Mouse (Mus musculus) liver, embryonic 14.5 days (tissue): Measurements from ENCODE around the gene Fkbp15. TPM values are rescaled to one million over a fixed set of nuclear protein-coding genes. Genes with fewer than 3 reads are reported as not detected.
A peak's percentile ranks its signal among the peaks of the same experiment; 100 is the strongest.

Source experiments
- ATAC-seq: fragments of 200-750 bp; cut with Nextera tagmentation; 2 replicates; pipeline ENCODE4 v1.8.0; 2017; ENCODE audit warnings: moderate number of reproducible peaks, mild to moderate bottlenecking, moderate library complexity; ENCODE audit not compliant: insufficient read depth
- DNase-seq, 3 experiments: peaks; one replicate each; pipeline ENCODE4 v3.0.0-alpha.2; 2012 to 2013; ENCODE audit warnings: low read depth in 3 of 3, low spot score in 3 of 3
- H3K27ac ChIP-seq: fragments of 300-500 bp; sonication (generic); 2 replicates; pipeline ENCODE4 v1.5.1; 2014; ENCODE audit warnings: moderate library complexity, mild to moderate bottlenecking, control low read depth, inconsistent platforms
- H3K27me3 ChIP-seq: fragments of 300-500 bp; sonication (generic); 2 replicates; pipeline ENCODE4 v1.6.1; 2014; ENCODE audit warnings: mild to moderate bottlenecking, low read length, moderate library complexity; ENCODE audit not compliant: control insufficient read depth, insufficient read depth
- H3K36me3 ChIP-seq: fragments of 300-500 bp; sonication (generic); replicated peaks from 2 replicates; pipeline ENCODE4 v1.6.1; 2014; ENCODE audit warnings: low read depth; ENCODE audit not compliant: control insufficient read depth, insufficient read depth
- H3K4me1 ChIP-seq, 2 experiments: fragments of 200-500 bp in 1 of 2; fragments of 300-500 bp in 1 of 2; sonication (generic) in 1 of 2; replicated peaks; 2 replicates each; pipeline ENCODE4 v1.6.1; 2012 to 2014; ENCODE audit warnings: antibody characterized with exemption in 1 of 2, inconsistent platforms in 1 of 2, low read length in 1 of 2; ENCODE audit not compliant: control insufficient read depth in 2 of 2, insufficient read depth in 2 of 2
- H3K4me2 ChIP-seq: fragments of 300-500 bp; sonication (generic); 2 replicates; pipeline ENCODE4 v1.6.1; 2014; ENCODE audit warnings: low read depth, mild to moderate bottlenecking, control low read depth, moderate library complexity
- H3K4me3 ChIP-seq, 2 experiments: fragments of 200-500 bp in 1 of 2; fragments of 300-500 bp in 1 of 2; sonication (generic) in 1 of 2; 2 replicates each; pipeline ENCODE4 v1.5.1; 2012 to 2014; ENCODE audit warnings: low read depth in 2 of 2, low read length in 2 of 2, mild to moderate bottlenecking in 2 of 2, control low read depth in 1 of 2, inconsistent platforms in 1 of 2, moderate library complexity in 1 of 2; ENCODE audit not compliant: insufficient read depth in 1 of 2
- H3K9ac ChIP-seq: fragments of 300-500 bp; sonication (generic); replicated peaks from 2 replicates; pipeline ENCODE4 v1.6.1; 2014; ENCODE audit warnings: mild to moderate bottlenecking, control low read depth, moderate library complexity
- H3K9me3 ChIP-seq: fragments of 300-500 bp; sonication (generic); 2 replicates; pipeline ENCODE4 v1.6.1; 2016; ENCODE audit warnings: low read length, mixed read lengths; ENCODE audit not compliant: control insufficient read depth
- CTCF ChIP-seq: IDR thresholded peaks from 2 replicates; pipeline ENCODE4 v1.5.1; 2016; ENCODE audit warnings: antibody characterized with exemption, low read depth, control low read depth
- EP300 ChIP-seq: IDR thresholded peaks from 2 replicates; pipeline ENCODE4 v1.6.1; 2016; ENCODE audit warnings: antibody characterized with exemption, low read depth
- WGBS: fragments of 180-500 bp; shearing (Covaris S2); extraction: QIAGEN DNeasy Blood & Tissue Kit; methylation state at CpG from one replicate; pipeline ENCODE4 v1.1.7; 2014; ENCODE audit not compliant: insufficient replicate concordance; 5-methylcytosine and 5-hydroxymethylcytosine counted together
- polyA plus RNA-seq, 2 experiments: library from polyadenylated mRNA; depleted of rRNA in 1 of 2; stranded (reverse) in 1 of 2; unstranded in 1 of 2; fragments of >200 nt; fragmentation: Nextera tagmentation in 1 of 2; extraction: Ambion mirVana in 1 of 2; gene quantifications; 2 replicates each; pipeline versions ENCODE4 v1.2.1 to v1.2.3; 2012 to 2014

Gene Fkbp15
- polyA plus RNA-seq (2012; rRNA removed) (7.4 and 9.6 TPM in 2 replicates), polyA plus RNA-seq (2014; fragmentation: Nextera tagmentation; extraction: Ambion mirVana) (9.7 and 11.2 TPM in 2 replicates)

- no peaks in the 10 kb centered on the region for H3K27me3 ChIP-seq
- peak within 1 kb of the TSS; percentile 89 to 90 for H3K4me3 ChIP-seq
- DNase-seq: peak; percentile 98 to 99 (median 99)
- WGBS: under 1% methylated on average over 51 of the region's 51 CpGs
- peaks cover 7 to 13% of the 10 kb centered on the region in 2 experiments for H3K4me1 ChIP-seq
- no peaks in the 10 kb centered on the region for H3K9me3 ChIP-seq
- peak; percentile 99 for ATAC-seq
- peak within 1 kb of the TSS; percentile 75 for H3K27ac ChIP-seq
- peak within 1 kb of the TSS; percentile 85 for H3K9ac ChIP-seq
- no peak; the same call in 1 of the 2 replicates for TF ChIP-seq CTCF
- TF ChIP-seq EP300: no peak
- H3K4me2 ChIP-seq: peak within 1 kb of the TSS; percentile 96
- peaks cover 6% of the 10 kb centered on the region; the same call in 1 of the 2 replicates for H3K36me3 ChIP-seq
Observed at GRCm38 (mm10) chr4:62360088-62360804, at the start of gene Fkbp15, which contains the start of gene Slc31a1. Gene Fkbp15 (minus strand): TSS chr4:62360548. Gene Slc31a1 (plus strand): TSS chr4:62360727.

- Histone ChIP-seq H3K4me3 (peak overlapping the region; percentile 77 to 88), H3K27me3 (no peaks in the 10 kb centered on the region), H3K36me3 (peaks cover 28% of the 10 kb centered on the region), H3K9ac (peak overlapping the region; percentile 87), H3K27ac (peak overlapping the region; percentile 79), H3K4me2 (peak overlapping the region; percentile 90), H3K9me3 (no peaks in the 10 kb centered on the region), H3K4me1 (peaks cover 7% of the 10 kb centered on the region in 2 experiments)
- TF ChIP-seq EP300: no peak
- no peak for TF ChIP-seq CTCF
- WGBS: 19% methylated on average over 6 of the region's 6 CpGs
- DNase-seq: no peak
- ATAC-seq: no peak
Observed at GRCm38 (mm10) chr4:62409615-62410014, 49.3 kb upstream of the Fkbp15 start.

GRCm38 (mm10) chr4:62408601-62409282 is 48.4 kb upstream of the Fkbp15 start, which contains the start of the genes Cdc26 and Prpf4:
Gene Cdc26 (minus strand): TSS chr4:62408642.
Gene Prpf4 (plus strand): TSS chr4:62408797.
- Histone ChIP-seq H3K9me3 (no peaks in the 10 kb centered on the region), H3K27ac (peak within 1 kb of the TSS; percentile 89), H3K36me3 (peaks cover 21% of the 10 kb centered on the region), H3K4me2 (peak within 1 kb of the TSS; percentile 90), H3K4me1 (peaks cover 7% of the 10 kb centered on the region in 2 experiments), H3K4me3 (peak within 1 kb of the TSS; percentile 77 to 94), H3K27me3 (no peaks in the 10 kb centered on the region), H3K9ac (peak within 1 kb of the TSS; percentile 93)
- ATAC-seq (peak; percentile 98), DNase-seq (peak; percentile 99 to 100 (median 99))
- under 1% methylated on average over 39 of the region's 39 CpGs for WGBS
- peak; percentile 47; the same call in 1 of the 2 replicates for TF ChIP-seq EP300
- TF ChIP-seq CTCF: no peak

GRCm38 (mm10) chr4:62407730-62408582 is 47.6 kb upstream of the Fkbp15 start:
- Histone ChIP-seq H3K4me1 (peaks cover 7% of the 10 kb centered on the region in 2 experiments), H3K4me2 (peak overlapping the region; percentile 65), H3K27me3 (no peaks in the 10 kb centered on the region), H3K4me3 (peak overlapping the region; percentile 77 to 94), H3K27ac (peak overlapping the region; percentile 89), H3K36me3 (peaks cover 17% of the 10 kb centered on the region), H3K9me3 (no peaks in the 10 kb centered on the region), H3K9ac (peak overlapping the region; percentile 93)
- DNase-seq: peak; percentile 48 to 60 (median 57)
- WGBS: under 1% methylated on average over 35 of the region's 35 CpGs
- TF ChIP-seq EP300 (peak; percentile 36; the same call in 1 of the 2 replicates), CTCF (peak; percentile 77)
- peak; percentile 55 for ATAC-seq
